Mouse (Mus musculus): ENCODE data around the gene Slpi.

DNA sequence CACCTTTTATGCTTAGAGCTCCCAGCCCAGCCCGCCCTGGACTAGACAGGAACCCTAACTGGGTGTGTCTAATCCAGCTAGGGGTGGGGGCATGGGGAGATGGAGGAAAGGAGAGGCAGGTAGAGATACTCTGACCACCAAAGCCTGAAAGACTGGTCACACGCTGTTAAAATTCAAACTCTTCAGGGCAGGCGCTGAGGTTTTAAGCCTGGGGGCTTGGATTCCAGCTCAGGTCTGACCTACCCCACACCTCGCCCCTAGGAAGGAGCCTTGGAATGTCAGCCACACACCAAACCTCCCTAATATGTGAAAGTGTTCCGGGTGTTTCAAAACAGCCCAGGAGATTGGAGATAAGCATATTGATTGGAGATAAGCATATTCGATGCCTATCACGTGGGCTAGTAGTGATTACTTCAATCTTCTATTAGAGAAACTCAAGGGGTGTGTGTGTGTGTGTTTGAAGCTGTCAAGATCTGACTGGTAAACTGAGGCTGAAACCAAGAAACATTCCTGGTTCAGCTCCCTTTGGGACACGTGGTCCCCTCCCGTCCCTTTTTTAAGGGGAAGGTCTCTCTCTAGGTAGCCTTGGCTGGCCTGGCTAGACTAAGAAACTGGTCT, 44.5 kb upstream of the Slpi start:
- TF ChIP-seq CTCF (IDR thresholded peaks at IDR 0.05; ENCODE audit: extremely low read depth, insufficient read depth, insufficient read length, insufficient replicate concordance) (no peak), POLR2A (IDR thresholded peaks at IDR 0.05; ENCODE audit: low read depth, low read length) (no peak)

Data from spleen, adult 2 months (tissue).